Mouse (Mus musculus) adipocyte (in vitro differentiated cells): ENCODE measurements around the gene Sacm1l.

Experiments used
- DNase-seq: peaks from one replicate; pipeline ENCODE4 v3.0.0-alpha.2; 2016; ENCODE audit warnings: low spot score

The Sacm1l gene

DNA sequence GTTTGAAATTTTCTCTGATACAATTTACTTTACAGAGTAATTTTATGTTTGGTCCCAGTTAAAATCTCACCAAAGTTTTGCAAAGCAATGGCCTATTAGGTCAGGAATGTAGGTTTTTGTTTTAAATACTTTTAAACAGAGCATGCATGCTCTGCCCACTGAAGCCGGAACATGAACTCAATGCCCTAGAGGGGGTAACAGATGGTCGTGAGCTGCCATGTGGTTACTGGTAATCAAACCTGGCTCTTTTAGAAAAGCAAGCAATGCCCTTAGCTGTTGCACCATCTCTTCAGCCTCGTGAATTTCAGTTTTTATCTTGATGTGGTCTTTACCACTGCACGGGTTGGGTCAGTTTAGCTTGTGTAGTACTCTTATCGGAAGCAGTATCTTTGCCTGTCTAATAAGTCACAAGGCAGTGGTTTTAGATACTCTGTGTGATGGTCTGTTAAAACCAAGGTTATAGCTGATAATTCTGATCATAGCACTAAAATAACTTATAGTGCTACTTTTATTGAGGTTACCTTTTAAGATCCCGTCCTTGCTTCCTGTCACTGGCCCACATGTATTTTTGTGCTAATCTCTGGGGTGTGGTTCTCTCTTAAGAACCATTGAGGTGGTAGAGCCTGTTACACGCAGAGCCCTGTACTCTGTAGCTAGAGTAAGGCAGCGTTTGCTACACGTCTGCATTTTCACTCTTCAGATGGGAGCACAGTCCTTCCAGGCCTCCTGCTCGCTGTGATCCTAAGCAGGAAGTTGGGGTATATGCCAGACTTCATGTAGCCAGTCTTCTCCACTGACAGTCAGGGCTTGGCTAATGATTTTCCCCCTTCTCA lies 48.0 kb downstream of the Sacm1l start:
- no peak for DNase-seq

DNA sequence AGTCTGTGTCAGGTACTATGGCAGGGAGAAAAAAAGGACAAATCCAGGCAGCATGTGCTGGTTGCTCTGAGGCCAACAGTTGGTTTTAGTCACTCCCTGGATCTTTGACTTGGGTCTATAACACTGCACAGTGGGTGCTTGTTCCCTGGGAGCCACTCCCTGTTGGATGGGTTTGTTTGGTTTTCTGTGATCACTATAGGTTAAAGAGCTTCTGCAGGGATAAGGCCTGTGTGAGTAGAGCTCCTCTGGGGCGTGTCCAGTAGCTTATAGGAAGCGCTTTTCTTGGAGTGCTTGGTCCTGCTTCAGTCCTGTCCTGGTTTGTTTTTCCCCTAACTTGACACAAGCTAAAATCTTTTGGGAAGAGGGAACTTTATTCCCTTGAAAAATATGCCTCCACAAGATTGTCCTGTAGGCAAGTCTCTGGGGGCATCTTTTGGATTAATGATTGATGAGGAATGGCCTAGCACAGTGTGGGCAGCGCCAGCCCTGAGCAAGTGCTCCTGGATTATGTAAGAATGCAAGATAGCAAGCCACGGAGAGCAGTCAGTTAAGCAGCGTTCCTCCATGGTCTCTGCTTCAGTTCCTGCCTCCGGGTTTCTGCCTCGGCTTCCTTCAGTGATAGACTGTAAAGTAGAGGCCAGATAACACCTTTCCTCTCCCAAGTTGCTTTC lies 59.8 kb downstream of the Sacm1l start:
- DNase-seq: no peak

DNA sequence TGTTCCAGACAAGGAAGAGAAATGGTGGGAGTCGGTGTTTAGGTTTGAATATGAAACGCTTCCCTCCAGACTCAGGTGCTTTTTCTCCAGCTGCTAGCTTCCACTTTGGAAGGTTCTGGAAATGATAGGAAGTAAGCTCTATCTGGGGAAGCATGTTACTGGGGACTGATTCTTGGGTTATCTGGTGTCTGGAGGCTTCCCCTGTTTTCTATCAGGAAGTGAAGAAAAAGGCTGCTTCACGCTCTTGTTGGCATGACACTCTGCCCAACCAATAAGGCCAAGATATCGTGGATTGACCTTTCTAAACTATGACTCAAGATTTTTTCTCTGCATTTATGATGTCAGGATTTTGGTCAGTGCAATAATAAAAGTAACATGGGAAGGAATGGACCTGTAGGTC lies 65.6 kb downstream of the Sacm1l start:
- DNase-seq: no peak

DNA sequence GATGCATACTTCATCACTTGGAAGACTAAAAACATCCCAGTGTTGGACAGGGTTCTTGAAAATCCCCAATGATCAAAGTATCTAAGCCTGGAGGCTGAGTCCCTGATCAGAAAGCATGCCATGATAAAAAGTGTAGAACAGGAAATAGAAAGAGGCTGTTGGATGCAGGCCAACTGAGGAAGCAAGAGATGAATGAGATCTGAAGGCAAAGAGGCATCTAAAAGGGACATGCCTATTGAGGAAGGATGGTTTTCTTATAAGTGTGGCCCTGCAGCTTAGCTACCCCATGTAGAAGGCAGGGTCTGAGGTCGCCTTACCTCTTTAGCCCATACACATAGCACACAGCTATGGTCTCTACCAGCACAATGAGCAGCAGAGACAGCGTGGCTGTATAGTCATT lies 67.4 kb downstream of the Sacm1l start:
- no peak for DNase-seq

DNA sequence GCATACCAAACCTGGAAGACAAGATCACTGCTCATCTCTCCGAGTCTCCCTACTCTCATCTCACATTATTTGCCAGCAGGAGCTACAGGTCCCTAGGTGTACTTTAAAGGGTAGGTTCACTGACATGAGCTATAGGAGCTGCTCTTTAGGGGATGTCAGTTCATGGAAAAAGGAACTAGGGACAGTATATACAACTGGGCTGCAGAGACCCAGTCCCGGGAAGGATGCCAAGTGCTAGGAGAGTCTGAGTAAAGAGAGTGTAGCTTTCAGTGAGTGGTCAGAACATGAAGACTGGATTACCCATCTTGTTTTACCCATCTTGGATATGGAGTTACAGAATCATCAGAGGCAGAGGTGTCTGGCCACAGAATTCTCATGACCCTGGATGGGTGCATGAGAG lies 67.8 kb downstream of the Sacm1l start:
- no peak for DNase-seq

DNA sequence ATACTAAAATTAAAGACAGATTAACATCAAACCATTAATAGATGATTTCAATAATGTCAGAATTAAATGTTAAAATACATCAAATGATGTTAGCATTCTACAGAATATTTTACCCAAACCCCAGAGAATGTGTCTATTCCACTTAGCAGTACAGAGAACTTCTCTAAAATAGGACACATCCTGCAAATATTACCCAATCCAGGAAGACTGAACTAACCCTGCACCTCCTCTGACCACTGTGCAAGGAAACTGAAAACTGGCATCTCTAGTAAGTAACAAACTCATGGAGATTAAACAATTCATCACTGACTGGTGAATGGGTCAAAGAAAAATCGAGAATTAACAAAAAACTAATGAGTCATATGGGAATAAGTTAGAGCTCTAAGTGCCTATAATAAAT lies 72.0 kb downstream of the Sacm1l start:
- no peak for DNase-seq

DNA sequence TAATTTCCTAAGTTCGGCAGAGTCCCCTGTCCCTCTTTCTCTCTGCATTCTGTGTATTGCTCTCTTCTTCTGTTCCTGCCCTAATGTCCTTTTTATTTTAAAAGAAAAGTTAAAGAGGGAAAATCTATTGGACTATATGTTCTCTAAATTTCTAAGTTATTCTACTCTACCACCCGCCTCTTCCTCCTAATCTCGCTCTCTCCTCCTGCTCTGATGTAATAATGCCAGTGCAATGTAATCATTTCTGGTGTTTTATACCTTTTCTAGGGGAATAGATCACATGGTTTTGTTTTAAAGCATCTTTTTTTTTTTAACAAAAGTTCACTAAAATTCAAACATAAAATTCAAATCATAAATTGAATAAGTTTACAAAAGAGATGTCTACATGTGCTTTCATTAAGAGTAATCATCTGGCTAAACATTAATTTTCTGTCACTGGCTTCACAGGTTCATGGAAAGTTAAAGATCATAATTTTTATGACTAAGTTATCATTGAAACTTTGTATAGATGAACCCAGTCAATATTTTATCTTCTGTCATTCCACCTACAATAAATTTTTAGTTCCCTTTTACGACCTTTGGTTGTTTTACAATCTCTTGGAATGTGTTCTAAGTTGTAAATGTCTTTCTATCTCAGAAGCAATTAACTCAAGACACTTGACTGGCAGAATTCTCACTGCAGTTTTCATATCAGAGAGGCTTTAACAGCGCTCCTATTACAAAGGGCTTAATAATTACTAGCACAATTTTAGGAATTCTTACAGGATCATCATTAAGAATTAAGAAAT lies 90.9 kb downstream of the Sacm1l start:
- DNase-seq: no peak

DNA sequence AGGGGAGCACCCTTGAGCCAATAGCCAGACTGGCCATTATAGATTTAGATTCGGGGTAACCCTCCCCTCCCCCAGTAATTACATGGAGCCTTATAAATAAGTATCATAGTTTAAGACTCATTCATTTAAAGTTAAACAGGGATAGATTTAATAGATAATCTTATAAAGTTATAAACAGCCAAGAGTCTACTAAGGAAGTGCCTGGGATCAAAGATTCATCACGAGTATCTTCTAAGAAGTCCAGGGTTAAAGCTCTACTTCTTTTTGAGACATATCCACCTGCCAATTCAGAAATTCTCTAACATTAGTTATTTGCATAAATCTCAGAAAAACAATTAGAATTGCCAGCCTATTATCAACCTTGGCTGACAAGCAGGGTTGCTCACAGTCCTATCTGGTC lies 95.2 kb downstream of the Sacm1l start:
- no peak for DNase-seq

DNA sequence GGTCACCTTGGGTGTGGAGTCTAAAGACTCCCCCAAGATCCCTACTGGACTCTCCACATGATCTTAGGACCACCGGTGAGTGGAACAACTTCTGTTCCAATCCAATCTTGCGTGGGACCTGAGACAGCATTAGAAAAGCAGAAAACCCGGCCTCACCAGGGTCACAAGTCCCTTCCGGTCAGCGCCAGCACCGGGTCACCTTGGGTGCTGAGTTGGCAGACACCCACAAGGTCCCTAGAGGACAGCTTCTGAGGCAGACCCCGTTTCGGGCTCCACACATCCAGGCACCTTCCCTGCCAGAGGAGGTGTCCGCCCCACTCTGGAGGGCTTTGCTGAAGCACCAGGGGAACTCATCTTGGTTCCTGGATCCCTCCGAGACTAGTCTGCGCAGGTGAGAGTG lies 96.3 kb downstream of the Sacm1l start:
- DNase-seq: no peak

DNA sequence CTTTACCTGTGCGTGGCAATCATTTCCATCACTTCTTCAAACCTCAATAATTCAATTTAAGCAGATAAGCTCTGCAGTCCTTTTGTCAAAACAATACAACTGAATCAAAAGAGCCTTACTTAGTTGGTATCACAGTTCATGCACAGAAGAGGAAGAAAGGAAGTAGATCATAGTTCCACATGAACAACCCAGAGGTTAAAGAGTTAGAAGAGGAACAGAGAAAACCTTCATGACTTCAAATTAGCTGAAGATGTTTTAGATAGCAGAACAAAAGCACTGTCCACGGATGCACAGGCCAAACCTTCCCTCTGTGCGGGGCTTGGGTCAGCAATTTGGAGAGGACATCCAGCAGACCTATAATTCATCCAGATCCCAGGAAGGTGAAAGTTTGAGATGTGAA lies 102.1 kb downstream of the Sacm1l start:
- DNase-seq: no peak

DNA sequence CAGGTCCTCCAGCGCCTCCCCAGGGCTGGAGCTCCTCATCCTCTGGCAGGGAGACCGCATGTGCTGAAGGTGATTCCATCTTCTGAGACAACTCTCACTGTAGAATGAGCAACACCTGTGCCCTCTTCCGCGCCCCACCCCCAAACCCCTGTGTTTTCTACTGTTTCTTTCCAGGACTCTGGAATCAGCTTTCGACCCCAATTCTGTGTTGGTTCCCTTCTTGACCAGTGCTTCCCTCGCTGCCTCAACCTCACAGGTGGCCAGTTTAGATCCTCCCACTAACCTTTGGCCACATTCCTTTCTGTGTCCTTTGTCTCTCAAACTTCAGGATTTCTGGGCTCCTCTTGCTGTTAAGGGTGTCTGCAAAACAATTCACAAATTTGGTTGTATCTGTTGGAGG lies 102.7 kb downstream of the Sacm1l start, which contains the start of gene Slc6a20b:
Slc6a20b (minus strand) TSS at position 285 of the 400 bp plus-strand sequence.
- DNase-seq: no peak

DNA sequence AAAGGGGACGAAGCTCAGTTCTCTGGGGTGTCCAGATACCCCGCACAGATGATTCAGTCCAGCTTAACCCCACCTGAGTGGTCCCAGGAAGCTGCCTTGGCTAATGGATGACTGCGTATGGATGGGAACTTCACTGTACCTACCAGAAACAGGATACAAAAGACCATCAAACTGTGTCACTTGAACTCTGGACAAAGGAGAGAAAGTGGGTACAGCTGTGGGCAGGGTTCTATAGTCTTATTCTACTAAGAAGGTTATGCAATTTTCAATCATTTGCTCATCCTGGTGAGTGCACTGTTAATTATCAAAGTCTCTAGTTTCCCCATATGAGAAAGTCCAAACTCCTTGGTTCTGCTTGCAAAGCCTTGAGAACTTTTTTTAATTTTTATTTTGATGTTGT lies 103.4 kb downstream of the Sacm1l start:
- DNase-seq: no peak

DNA sequence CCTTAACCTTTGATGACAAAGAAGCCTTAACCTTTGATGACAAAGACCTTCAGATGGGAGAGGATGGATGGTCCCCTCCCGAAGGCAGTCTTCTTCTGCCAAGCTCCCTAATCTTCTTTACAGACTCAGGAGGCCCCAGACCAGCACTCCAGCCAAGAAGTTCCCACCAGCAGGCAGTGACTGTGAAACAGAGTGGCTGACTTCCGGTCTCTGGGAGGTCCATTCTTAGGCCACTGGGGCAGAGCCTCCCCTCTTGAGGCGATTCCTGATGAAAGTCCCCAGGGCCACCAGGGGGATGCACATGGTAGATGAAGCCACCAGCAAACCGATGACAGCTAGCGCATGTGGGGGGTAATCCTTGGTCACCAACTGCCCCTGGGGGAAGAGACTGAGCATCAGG lies 107.2 kb downstream of the Sacm1l start:
- DNase-seq: no peak

DNA sequence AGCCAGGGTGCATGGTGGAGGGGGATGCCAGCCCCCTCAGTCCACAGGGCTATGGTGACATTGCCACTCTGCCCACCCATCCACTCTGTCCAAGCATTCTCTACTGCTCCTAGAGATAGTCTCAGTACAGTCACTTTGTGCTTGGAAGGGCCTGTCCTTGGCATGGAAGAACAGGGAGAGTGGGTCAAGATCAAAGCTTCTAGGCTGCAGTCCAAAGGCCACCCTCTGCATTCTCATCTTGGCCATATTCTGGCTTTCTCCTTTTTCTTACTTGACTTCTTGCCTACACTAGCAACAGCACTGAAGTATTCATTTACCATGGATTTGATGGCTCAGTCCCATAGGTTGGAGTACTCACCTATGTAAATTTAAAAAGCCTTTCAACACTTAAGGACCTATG lies 108.7 kb downstream of the Sacm1l start:
- DNase-seq: no peak

DNA sequence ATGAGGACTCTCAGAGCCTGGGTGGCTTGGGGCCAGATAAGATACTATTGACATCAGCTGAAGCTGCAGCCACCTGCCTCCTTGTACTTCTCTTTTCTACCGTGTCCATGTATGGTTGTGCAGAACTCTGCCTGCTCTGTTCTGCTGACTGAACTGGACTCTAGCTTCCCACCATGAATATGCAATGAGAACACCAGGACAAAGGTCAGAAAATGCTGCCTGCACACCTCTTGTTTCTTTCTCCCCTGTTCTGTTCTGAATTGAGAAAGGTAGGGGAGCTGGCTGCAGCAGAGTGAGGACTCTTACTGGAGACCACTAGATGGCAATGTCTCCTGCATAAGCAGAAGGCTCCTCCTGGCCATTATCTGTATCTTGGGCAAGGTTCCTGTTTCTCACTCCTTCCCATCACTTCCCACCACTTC lies 109.1 kb downstream of the Sacm1l start:
- peak; percentile 23 for DNase-seq

DNA sequence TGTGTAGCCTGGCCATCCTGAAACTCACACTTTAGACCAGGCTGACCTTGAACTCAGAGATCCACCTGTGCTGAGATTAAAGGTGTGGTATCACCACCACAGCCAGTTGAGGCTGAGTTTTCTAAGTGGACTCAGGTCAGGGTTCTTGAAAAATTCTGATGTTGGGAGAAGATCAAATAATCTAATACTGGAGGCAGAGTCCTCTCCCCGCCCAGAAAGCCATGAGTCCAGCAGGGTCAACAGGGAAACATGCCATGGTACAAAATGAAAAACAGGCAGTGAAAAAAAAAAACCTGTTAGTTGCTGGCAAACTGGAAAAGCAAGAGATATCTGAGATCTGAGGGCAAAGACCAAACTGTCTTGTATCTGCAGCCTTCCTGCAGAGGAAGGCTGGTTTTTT lies 110.5 kb downstream of the Sacm1l start:
- no peak for DNase-seq
